Mouse (Mus musculus) liver, adult 2 months (tissue): Measurements from ENCODE around the gene Plaur.

Source experiments
- CTCF ChIP-seq: fragments of 200-500 bp; IDR thresholded peaks from 2 replicates; pipeline ENCODE4 v1.5.1; 2011; ENCODE audit warnings: low read depth, low read length, control low read depth
- POLR2A ChIP-seq: fragments of 200-500 bp; IDR thresholded peaks from 2 replicates; pipeline ENCODE4 v1.6.1; 2011; ENCODE audit warnings: low read length, control low read depth; ENCODE audit not compliant: insufficient read depth; ENCODE audit errors: extremely low read depth

GRCm38 (mm10) chr7:24478911-24479310 is 16.6 kb downstream of the Plaur start:
- TF ChIP-seq CTCF (no peak), POLR2A (no peak)
